Mouse (Mus musculus) WW6 (cell line): ENCODE measurements at regions not wholly inside any gene's neighbourhood (a gene's known extent, or its start where the extent isn't known, plus 50 kb on each side); places are given as distances from the start of the nearest gene placed in this dataset.

Experiments used
- DNase-seq: peaks from one replicate; pipeline ENCODE4 v3.0.0-alpha.2; 2013; ENCODE audit warnings: low read depth, low spot score

GRCm38 (mm10) chr6:16365450-16365849 is 532.8 kb downstream of the Tfec start:
- peak; percentile 11 for DNase-seq

GRCm38 (mm10) chr6:16362057-16362456 is 536.2 kb downstream of the Tfec start:
- DNase-seq = peak; percentile 61

DNA sequence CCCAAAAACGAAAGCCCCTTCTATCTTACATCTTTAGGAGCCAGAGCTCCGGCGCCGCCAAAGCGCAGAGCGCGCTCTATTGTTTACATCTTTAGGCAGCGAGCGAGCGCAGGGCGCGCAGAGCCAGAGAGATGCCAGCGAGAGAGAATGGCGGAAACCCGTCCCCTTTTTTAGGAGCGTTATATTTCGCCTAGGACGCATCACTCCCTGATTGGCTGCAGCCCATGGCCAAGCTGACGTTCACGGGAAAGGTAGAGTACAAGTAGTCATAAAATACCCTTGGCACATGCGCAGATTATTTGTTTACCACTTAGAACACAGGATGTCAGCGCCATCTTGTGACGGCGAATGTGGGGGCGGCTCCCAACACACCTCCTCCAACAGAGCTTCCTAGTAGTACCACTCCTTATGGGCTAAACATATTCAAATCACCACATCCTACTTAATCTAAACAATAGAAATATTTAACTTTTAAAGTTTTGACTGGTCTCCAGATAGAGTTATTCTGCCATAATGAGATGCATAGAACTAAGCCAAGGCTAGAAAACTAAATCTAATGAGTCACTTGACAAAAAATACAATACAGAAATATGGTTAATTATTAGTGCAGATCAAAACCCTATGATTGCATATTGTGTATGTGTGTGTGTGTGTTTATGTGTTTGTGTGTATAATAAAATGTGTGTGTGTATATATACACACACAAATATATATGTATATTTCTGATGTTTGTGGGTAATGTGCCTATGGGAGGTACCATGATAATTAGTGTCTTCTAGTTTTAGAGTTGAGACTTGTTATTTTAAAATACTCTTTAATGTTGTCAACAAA is 538.1 kb downstream of the Tfec start:
- peak; percentile 11 for DNase-seq

- no peak for DNase-seq
These were observed 538.8 kb downstream of the Tfec start for GRCm38 (mm10) chr6:16359464-16359863.

- DNase-seq = no peak
These were observed 564.6 kb downstream of the Tfec start for GRCm38 (mm10) chr6:16333638-16334037.

GRCm38 (mm10) chr6:16314305-16315010 is 583.8 kb downstream of the Tfec start:
- no peak for DNase-seq

GRCm38 (mm10) chr6:16312915-16313314 is 585.3 kb downstream of the Tfec start:
- no peak for DNase-seq

DNA sequence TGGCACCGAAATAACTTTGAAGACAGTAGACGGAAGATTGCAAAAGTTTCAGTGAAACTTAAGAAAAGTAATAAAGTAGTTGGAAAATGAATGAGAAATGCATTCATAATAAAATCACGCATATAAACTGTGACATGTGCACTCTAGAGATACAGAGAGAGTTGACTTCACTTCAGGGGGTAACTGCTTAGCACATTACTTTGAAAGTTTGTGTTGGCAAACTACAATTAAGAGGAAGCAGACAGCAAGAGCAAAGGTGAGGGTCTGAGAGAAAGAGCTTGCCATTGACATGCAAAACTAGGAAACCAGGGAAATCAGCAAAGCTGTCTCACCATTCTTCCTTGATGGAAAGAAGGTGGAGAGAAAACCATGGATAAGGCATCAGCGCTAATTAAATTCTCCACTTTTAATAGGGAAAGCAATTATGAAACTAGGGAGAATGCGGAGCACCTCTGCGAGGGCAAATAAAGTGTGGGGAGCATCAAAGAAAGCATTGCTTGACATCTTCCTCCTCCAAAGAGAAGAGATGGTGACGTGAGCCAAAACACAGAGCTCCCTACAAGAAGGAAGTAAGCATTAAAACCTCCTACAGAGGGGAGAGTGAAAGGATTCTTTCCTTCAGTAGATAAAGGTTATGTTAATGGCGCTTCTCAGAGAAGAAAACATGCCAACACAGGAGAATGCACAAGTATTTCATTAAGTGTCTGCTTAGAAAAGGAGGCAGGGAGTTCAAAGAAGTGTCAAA is 563.0 kb downstream of the Mdfic start:
- no peak for DNase-seq

DNA sequence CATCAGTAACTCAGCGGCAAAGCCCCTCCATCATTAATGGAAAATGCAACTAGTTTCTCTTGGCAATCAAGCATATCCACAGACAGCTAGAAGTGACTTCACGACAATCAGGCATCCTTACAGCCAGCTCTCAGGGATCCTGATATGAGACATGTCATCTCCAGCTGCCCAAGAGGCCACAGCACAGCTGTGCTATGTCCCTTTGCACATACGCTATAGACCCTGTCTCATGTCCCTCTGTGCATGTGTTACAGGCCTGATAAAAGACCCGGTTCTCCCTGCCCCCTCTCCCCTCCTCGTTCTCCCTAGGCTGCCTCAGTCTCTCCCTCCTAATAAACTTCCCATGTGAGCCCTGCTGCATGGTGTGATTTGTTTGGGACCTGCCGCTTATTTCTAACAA is 561.5 kb downstream of the Mdfic start:
- no peak for DNase-seq
